ENCODE assay signal across 24 mouse cellular contexts in genomic region chr12:39047126-39047525, GRCm38 (mm10).
"Had no signal": no experiment of that assay in that cellular context is flagged by ENCODE, and none has a peak within 500 bp of the region (broad histone marks: within the 10 kb centered on the region; RNA-seq: fewer than 3 reads in every experiment).

No protein-coding gene starts in this region.

- ATAC-seq: forebrain, embryonic 13.5 days; forebrain, embryonic 14.5 days; forebrain, embryonic 15.5 days; forebrain, embryonic 16.5 days; forebrain, postnatal 0 days had no signal

- H3K27ac ChIP-seq: embryonic facial prominence, embryonic 10.5 days; embryonic facial prominence, embryonic 12.5 days; embryonic facial prominence, embryonic 13.5 days; embryonic facial prominence, embryonic 15.5 days; forebrain, embryonic 10.5 days; forebrain, embryonic 12.5 days; forebrain, embryonic 13.5 days; forebrain, embryonic 15.5 days; gastrocnemius, adult 2 months; heart, adult 2 months; heart, embryonic 10.5 days had no signal

- H3K9ac ChIP-seq: embryonic facial prominence, embryonic 12.5 days; embryonic facial prominence, embryonic 13.5 days; embryonic facial prominence, embryonic 15.5 days; forebrain, embryonic 12.5 days; forebrain, embryonic 13.5 days; forebrain, embryonic 15.5 days; forebrain, postnatal 0 days had no signal

- H3K27me3 ChIP-seq: embryonic facial prominence, embryonic 12.5 days; embryonic facial prominence, embryonic 13.5 days; embryonic facial prominence, embryonic 15.5 days; forebrain, embryonic 12.5 days; forebrain, embryonic 13.5 days; forebrain, embryonic 15.5 days had no signal

- H3K4me3 ChIP-seq: embryonic facial prominence, embryonic 10.5 days; embryonic facial prominence, embryonic 12.5 days; embryonic facial prominence, embryonic 13.5 days; embryonic facial prominence, embryonic 15.5 days; erythroblast, embryonic 14.5 days; forebrain, embryonic 10.5 days; forebrain, embryonic 12.5 days; forebrain, embryonic 13.5 days; forebrain, embryonic 15.5 days; gastrocnemius, adult 2 months; heart, adult 2 months; heart, embryonic 10.5 days had no signal

- H3K4me1 ChIP-seq: embryonic facial prominence, embryonic 10.5 days; embryonic facial prominence, embryonic 12.5 days; embryonic facial prominence, embryonic 13.5 days; embryonic facial prominence, embryonic 15.5 days; forebrain, embryonic 12.5 days; heart, embryonic 10.5 days had no signal

- H3K9me3 ChIP-seq: embryonic facial prominence, embryonic 10.5 days; embryonic facial prominence, embryonic 12.5 days; embryonic facial prominence, embryonic 13.5 days; embryonic facial prominence, embryonic 15.5 days; forebrain, embryonic 10.5 days; forebrain, embryonic 12.5 days; forebrain, embryonic 13.5 days; forebrain, embryonic 15.5 days; heart, embryonic 10.5 days had no signal

- H3K4me2 ChIP-seq: embryonic facial prominence, embryonic 12.5 days; embryonic facial prominence, embryonic 13.5 days; embryonic facial prominence, embryonic 15.5 days; forebrain, embryonic 12.5 days; forebrain, embryonic 13.5 days; forebrain, embryonic 15.5 days; heart, embryonic 11.5 days had no signal

- H3K36me3 ChIP-seq: embryonic facial prominence, embryonic 10.5 days; embryonic facial prominence, embryonic 12.5 days; embryonic facial prominence, embryonic 13.5 days; embryonic facial prominence, embryonic 15.5 days; forebrain, embryonic 10.5 days; forebrain, embryonic 12.5 days; forebrain, embryonic 15.5 days; heart, embryonic 10.5 days had no signal

- DNase-seq: cerebellum, postnatal 36 days; embryo, embryonic 11 days; forebrain, postnatal 0 days; gastrocnemius, adult 2 months; gastrocnemius, postnatal 10 days; gastrocnemius, postnatal 14 days; gastrocnemius, postnatal 25 days; gastrocnemius, postnatal 36 days; heart, adult 11 months; heart, adult 18-20 months; heart, adult 2 months had no signal
